Mouse (Mus musculus): ENCODE results near the gene Carmil1. TPM values are rescaled to one million over a fixed set of nuclear protein-coding genes. Genes with fewer than 3 reads are reported as not detected.

Carmil1 gene
- total and polyA plus RNA-seq, 2 experiments from 2014 or later, result 40.7 to 56.8 TPM

DNA sequence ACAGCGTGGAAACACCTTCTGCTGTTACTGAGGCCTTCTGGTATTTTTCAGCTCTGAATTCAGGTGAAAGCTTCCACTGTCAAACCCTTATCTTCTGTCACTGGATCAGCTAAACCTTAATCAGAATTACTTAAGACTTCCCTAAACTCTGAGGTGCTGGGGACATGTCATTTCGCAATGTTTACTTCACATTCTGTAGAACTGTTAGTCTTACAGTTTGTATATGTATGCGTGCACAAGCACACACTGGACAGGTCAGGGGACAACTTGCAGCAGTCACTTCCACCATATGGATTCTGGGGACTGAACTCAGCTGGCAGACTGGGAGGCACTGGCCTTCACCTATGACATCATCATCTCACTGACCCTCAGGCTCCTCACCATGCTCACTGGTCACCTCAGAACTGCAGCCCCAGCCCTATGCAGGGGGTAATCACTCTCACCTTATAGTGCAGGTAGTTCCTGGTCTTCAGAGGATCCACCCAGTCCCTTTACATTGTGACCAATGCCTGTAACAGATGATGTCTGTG lies 60.1 kb downstream of the Carmil1 start:
- Histone ChIP-seq H3K9me3 (ENCODE audit: low read length) (no peaks in the 10 kb centered on the region), H3K4me2 (ENCODE audit: low read depth, low read length, poor library complexity, severe bottlenecking) (no peak overlapping the region), H3K4me3 (ENCODE audit: low read depth, low read length) (no peak overlapping the region), H3K36me3 (ENCODE audit: insufficient read depth, low read length) (no peaks in the 10 kb centered on the region), H3K4me1 (ENCODE audit: insufficient read depth, low read length) (no peaks in the 10 kb centered on the region), H3K27me3 (ENCODE audit: insufficient read depth, low read length) (no peaks in the 10 kb centered on the region), H3K9ac (replicated peaks; ENCODE audit: low read length, poor library complexity, severe bottlenecking) (no peak overlapping the region), H3K27ac (ENCODE audit: low read depth, low read length) (no peak overlapping the region)
- WGBS, result 95% methylated on average over 3 of the region's 3 CpGs
- no peak for ATAC-seq (ENCODE audit: low FRiP score)
- DNase-seq (ENCODE audit: low spot score), result no peak
- no peak for TF ChIP-seq CTCF (IDR thresholded peaks at IDR 0.05)

DNA sequence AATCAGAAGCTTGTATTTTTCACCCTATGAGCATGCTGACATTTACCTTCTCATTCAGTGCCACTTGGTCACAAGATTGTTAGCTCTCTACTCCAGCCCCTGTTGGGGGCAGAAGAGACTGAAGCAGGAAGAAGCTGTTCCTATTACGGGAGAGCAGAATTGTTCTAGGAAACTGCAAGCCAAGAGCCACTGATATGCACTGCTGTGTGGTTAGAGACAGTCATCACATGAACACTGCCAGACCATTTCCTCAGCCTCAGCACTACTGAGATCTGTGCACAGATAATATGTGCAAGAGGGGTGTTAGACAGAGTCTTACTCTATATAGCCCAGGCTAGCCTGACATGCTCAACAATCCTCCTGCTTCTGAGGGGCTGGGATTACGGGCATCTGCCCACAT lies 69.4 kb downstream of the Carmil1 start:
- Histone ChIP-seq H3K36me3 (ENCODE audit: insufficient read depth, low read length) (no peaks in the 10 kb centered on the region), H3K27me3 (ENCODE audit: insufficient read depth, low read length) (no peaks in the 10 kb centered on the region), H3K27ac (ENCODE audit: low read depth, low read length) (no peak overlapping the region), H3K4me3 (ENCODE audit: low read depth, low read length) (no peak overlapping the region), H3K9ac (replicated peaks; ENCODE audit: low read length, poor library complexity, severe bottlenecking) (no peak overlapping the region), H3K4me1 (ENCODE audit: insufficient read depth, low read length) (no peaks in the 10 kb centered on the region), H3K4me2 (ENCODE audit: low read depth, low read length, poor library complexity, severe bottlenecking) (no peak overlapping the region), H3K9me3 (ENCODE audit: low read length) (no peaks in the 10 kb centered on the region)
- no peak for TF ChIP-seq CTCF (IDR thresholded peaks at IDR 0.05)
- WGBS, result 77% methylated on average over 2 of the region's 2 CpGs
- DNase-seq (ENCODE audit: low spot score) (no peak), ATAC-seq (ENCODE audit: low FRiP score) (no peak)

DNA sequence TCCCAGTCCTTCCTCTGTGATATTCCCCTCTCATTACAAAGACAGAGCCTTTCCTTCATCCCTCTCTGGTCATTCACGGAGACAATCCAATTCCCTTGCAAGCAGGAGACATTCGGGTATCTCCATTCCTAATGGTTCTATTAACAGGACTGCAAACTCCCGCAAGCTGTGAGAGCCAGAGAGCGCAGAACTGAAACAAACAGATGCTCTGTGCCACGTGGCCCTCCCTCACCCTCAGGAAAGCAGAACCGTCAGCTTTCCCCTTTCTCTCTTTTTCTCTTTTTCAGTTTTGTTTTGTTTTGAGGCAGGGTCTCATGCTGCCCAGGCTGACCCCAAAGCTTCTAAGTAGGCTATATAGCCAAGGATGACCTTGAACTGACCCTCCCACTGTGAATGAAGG lies 74.5 kb downstream of the Carmil1 start:
- TF ChIP-seq CTCF (IDR thresholded peaks at IDR 0.05), result no peak
- ATAC-seq (ENCODE audit: low FRiP score), result no peak
- H3K36me3 ChIP-seq (ENCODE audit: insufficient read depth, low read length), result no peaks in the 10 kb centered on the region

DNA sequence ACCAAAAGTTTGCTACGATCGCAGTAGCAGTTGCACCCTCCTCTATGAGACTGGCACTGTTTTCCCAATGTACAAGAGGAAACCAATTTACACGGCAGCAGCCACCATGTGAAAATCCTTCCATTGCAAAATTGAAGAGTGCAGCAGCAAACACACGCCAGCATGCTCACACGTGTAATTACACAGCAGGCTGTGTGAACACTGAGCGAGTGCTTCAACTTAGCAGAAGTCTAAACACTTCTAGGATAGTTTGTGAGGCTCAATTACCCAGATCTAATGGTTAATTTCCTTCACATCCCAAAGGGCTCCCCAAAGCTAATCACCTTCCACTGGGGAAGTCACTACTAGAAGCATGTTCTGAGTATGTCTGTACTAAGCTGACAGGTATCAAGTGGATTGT lies 78.3 kb downstream of the Carmil1 start:
- TF ChIP-seq CTCF (IDR thresholded peaks at IDR 0.05), result no peak
- Histone ChIP-seq H3K27ac (ENCODE audit: low read depth, low read length) (no peak overlapping the region), H3K36me3 (ENCODE audit: insufficient read depth, low read length) (no peaks in the 10 kb centered on the region), H3K9me3 (ENCODE audit: low read length) (no peaks in the 10 kb centered on the region), H3K4me1 (ENCODE audit: insufficient read depth, low read length) (0 out of 2 replicates have a peak, but pooled peaks cover 4% of the 10 kb centered on the region), H3K4me3 (ENCODE audit: low read depth, low read length) (no peak overlapping the region), H3K27me3 (ENCODE audit: insufficient read depth, low read length) (no peaks in the 10 kb centered on the region), H3K9ac (replicated peaks; ENCODE audit: low read length, poor library complexity, severe bottlenecking) (no peak overlapping the region), H3K4me2 (ENCODE audit: low read depth, low read length, poor library complexity, severe bottlenecking) (no peak overlapping the region)
- DNase-seq (ENCODE audit: low spot score) (peak; percentile 10), ATAC-seq (ENCODE audit: low FRiP score) (no peak)
- 71% methylated on average over 6 of the region's 6 CpGs for WGBS

More for the DNA sequence above, 74.5 kb downstream of the Carmil1 start:
- no peaks in the 10 kb centered on the region for H3K27me3 ChIP-seq (ENCODE audit: insufficient read depth, low read length)
- DNase-seq (ENCODE audit: low spot score), result no peak
- H3K4me2 ChIP-seq (ENCODE audit: low read depth, low read length, poor library complexity, severe bottlenecking), result no peak overlapping the region
- no peak overlapping the region for H3K9ac ChIP-seq (replicated peaks; ENCODE audit: low read length, poor library complexity, severe bottlenecking)
- WGBS, result 61% methylated on average over 6 of the region's 6 CpGs
- no peaks in the 10 kb centered on the region for H3K4me1 ChIP-seq (ENCODE audit: insufficient read depth, low read length)
- no peaks in the 10 kb centered on the region for H3K9me3 ChIP-seq (ENCODE audit: low read length)
- H3K4me3 ChIP-seq (ENCODE audit: low read depth, low read length), result no peak overlapping the region
- H3K27ac ChIP-seq (ENCODE audit: low read depth, low read length), result no peak overlapping the region

DNA sequence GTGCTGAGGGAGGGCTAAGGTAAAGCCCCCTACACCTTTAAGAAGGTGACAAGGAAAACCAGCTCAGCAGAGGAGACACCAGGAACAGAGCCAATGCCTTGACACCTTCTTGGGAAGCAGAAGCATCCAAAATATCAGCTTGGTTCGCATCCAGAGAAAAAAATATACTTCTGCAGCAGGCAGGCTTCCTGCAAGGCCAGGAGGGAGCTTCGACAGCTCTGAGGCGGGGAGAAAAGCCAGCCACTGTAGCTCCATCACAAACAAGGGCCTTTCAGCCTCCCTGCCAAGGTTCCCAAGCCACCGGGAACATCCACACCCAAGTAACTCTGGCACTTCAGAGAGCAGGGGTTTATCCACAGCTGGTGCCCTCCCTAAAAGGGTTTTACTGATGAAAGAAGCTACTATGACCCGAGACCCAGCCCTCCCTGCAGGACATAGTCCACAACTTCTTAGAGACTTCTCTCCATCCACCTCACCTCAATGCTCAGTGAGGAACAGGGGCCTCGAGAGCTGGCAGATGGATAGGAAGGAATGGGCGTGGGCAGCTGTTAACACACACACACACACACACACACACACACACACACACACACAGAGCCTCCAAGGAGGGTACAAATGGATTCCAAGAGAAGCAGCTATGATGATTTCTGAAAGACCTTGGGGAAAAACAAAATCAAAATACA lies 80.6 kb downstream of the Carmil1 start:
- H3K36me3 ChIP-seq (ENCODE audit: insufficient read depth, low read length), result no peaks in the 10 kb centered on the region
- H3K4me3 ChIP-seq (ENCODE audit: low read depth, low read length), result no peak overlapping the region
- no peaks in the 10 kb centered on the region for H3K27me3 ChIP-seq (ENCODE audit: insufficient read depth, low read length)
- 57% methylated on average over 7 of the region's 7 CpGs for WGBS
- no peaks in the 10 kb centered on the region for H3K9me3 ChIP-seq (ENCODE audit: low read length)
- H3K27ac ChIP-seq (ENCODE audit: low read depth, low read length), result peak overlapping the region; percentile 26
- H3K4me1 ChIP-seq (ENCODE audit: insufficient read depth, low read length), result peaks cover 7% of the 10 kb centered on the region; the same call in 1 of the 2 replicates
- H3K9ac ChIP-seq (replicated peaks; ENCODE audit: low read length, poor library complexity, severe bottlenecking), result no peak overlapping the region
- ATAC-seq (ENCODE audit: low FRiP score) (no peak), DNase-seq (ENCODE audit: low spot score) (no peak)
- H3K4me2 ChIP-seq (ENCODE audit: low read depth, low read length, poor library complexity, severe bottlenecking), result no peak overlapping the region
- TF ChIP-seq CTCF (IDR thresholded peaks at IDR 0.05), result no peak

DNA sequence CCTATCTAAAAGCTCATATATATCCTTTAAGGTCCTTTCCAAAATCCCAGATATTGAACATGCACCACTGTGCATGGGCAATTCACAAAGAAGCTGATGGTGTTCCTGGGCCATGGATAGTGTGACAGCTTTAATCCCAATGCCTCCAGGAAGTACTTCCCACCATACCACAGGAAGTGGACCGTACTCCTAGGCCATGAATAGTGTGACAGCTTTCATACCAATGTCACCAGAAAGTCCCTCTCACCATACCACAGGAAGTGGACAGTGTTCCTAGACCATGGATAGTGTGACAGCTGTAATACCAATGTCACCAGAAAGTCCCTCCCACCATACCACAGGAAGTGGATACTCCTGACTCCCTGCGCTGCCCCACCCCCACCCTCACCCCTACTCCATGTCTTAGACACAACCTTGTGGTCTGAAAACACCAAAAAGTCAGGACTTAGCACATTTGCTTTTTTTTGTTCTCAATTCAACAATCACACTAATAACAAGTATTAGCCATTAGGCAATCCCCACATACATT lies 82.1 kb downstream of the Carmil1 start:
- ATAC-seq (ENCODE audit: low FRiP score) (0 out of 2 replicates have a peak, but pooled peaks have one; percentile 4), DNase-seq (ENCODE audit: low spot score) (no peak)
- Histone ChIP-seq H3K4me3 (ENCODE audit: low read depth, low read length) (no peak overlapping the region), H3K9me3 (ENCODE audit: low read length) (no peaks in the 10 kb centered on the region), H3K27me3 (ENCODE audit: insufficient read depth, low read length) (no peaks in the 10 kb centered on the region), H3K27ac (ENCODE audit: low read depth, low read length) (no peak overlapping the region), H3K9ac (replicated peaks; ENCODE audit: low read length, poor library complexity, severe bottlenecking) (no peak overlapping the region), H3K4me1 (ENCODE audit: insufficient read depth, low read length) (peaks cover 7% of the 10 kb centered on the region; the same call in 1 of the 2 replicates), H3K4me2 (ENCODE audit: low read depth, low read length, poor library complexity, severe bottlenecking) (no peak overlapping the region), H3K36me3 (ENCODE audit: insufficient read depth, low read length) (no peaks in the 10 kb centered on the region)
- 96% methylated on average over 2 of the region's 2 CpGs for WGBS
- no peak for TF ChIP-seq CTCF (IDR thresholded peaks at IDR 0.05)

All from midbrain, postnatal 0 days (tissue).